Mouse (Mus musculus): ENCODE measurements around the gene Psmd5.

- no peak for TF ChIP-seq CTCF (IDR thresholded peaks at IDR 0.05; ENCODE audit: extremely low read depth, insufficient read depth, insufficient read length, insufficient replicate concordance)
- no peak for TF ChIP-seq POLR2A (IDR thresholded peaks at IDR 0.05; ENCODE audit: low read depth, low read length)
Measured at GRCm38 (mm10) chr2:34847702-34848101, 27.1 kb downstream of the Psmd5 start.
